Mouse (Mus musculus): ENCODE measurements around the gene Tmem189. TPM values are rescaled to one million over a fixed set of nuclear protein-coding genes. Genes with fewer than 3 reads are reported as not detected.
A peak's percentile ranks its signal among the peaks of the same experiment; 100 is the strongest.

The Tmem189 gene
- polyA plus RNA-seq (2015; fragmentation: Nextera tagmentation; extraction: Ambion mirVana): 37.1 and 39.3 TPM in 2 replicates

DNA sequence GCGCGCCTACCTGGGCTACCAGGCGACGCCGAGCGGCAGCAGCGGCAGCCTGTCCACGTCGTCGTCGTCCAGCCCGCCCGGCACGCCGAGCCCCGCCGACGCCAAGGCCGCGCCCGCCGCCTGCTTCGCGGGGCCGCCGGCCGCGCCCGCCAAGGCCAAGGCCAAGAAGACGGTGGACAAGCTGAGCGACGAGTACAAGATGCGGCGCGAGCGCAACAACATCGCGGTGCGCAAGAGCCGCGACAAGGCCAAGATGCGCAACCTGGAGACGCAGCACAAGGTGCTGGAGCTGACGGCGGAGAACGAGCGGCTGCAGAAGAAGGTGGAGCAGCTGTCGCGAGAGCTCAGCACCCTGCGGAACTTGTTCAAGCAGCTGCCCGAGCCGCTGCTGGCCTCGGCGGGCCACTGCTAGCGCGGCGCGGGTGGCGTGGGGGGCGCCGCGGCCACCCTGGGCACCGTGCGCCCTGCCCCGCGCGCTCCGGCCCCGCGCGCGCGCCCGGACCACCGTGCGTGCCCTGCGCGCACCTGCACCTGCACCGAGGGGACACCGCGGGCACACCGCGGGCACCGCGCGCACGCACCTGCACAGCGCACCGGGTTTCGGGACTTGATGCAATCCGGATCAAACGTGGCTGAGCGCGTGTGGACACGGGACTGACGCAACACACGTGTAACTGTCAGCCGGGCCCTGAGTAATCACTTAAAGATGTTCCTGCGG, at the start of gene Tmem189:
Gene Tmem189 (minus strand): TSS at position 322 of the 718 bp plus-strand sequence.
- Histone ChIP-seq H3K9me3 (ENCODE audit: control insufficient read depth, low read length) (no peaks in the 10 kb centered on the region), H3K36me3 (ENCODE audit: control insufficient read depth, insufficient read depth, low read length) (no peaks in the 10 kb centered on the region), H3K27me3 (replicated peaks; ENCODE audit: control insufficient read depth, insufficient read depth, low read length) (peaks cover 29% of the 10 kb centered on the region), H3K27ac (ENCODE audit: low read depth, low read length) (peak within 1 kb of the TSS; percentile 57; the same call in 1 of the 2 replicates), H3K4me3 (ENCODE audit: low read length) (peak within 1 kb of the TSS; percentile 72), H3K4me1 (ENCODE audit: control insufficient read depth, insufficient read depth, low read depth, low read length) (peaks cover 12% of the 10 kb centered on the region), H3K9ac (ENCODE audit: low read depth, low read length) (peak within 1 kb of the TSS; percentile 75), H3K4me2 (ENCODE audit: low read length) (peak within 1 kb of the TSS; percentile 93)
- 1% methylated on average over 82 of the region's 99 CpGs for WGBS
- peak; percentile 24; the same call in 1 of the 2 replicates for ATAC-seq

DNA sequence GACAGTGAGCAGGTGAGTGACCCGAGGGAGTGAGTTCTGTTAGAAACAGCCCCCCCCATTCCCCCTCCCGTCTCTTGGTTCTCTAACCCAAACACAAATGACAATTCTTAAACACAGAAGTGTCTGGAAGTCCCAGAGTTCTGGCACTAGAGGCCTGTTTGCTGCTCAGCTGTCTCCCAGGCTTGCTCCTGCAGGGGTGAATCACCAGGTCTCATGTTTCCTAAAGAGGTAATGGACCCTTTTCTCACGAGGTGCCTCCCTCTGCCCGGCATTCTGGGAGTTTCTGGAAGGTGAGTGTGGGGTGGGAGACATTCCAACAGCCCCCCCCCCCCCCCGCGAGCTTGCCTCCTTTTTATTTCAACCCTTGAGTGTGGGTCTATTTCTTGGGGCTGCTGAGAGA, 49.4 kb upstream of the Tmem189 start:
- no peak for ATAC-seq
- 49% methylated on average over 5 of the region's 6 CpGs for WGBS

DNA sequence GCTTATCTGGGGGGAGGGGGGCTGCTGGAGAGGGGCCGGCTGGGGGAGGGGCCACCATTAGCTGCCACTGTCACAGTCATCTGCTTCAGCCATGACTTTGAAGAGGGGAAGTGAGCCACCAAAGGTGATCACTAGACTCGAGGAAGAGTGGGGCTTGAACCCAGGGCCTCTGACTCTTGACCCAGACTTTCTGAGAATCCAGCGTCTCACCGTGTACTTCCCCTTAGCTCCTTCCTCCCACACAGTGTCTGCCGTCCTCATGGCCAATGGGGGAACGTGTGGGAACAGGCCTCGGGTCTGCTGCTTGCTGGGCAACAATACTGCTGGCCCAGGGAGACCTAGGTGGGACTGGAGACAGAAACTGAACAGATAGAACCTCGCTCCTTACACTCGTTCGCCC, 45.2 kb upstream of the Tmem189 start:
- H3K27ac ChIP-seq (ENCODE audit: low read depth, low read length): no peak overlapping the region
- ATAC-seq: no peak

More for the DNA sequence above, 49.4 kb upstream of the Tmem189 start:
- Histone ChIP-seq H3K27ac (ENCODE audit: low read depth, low read length) (no peak overlapping the region), H3K9ac (ENCODE audit: low read depth, low read length) (no peak overlapping the region), H3K4me1 (ENCODE audit: control insufficient read depth, insufficient read depth, low read depth, low read length) (no peaks in the 10 kb centered on the region; the same call in 1 of the 2 replicates), H3K4me3 (ENCODE audit: low read length) (no peak overlapping the region), H3K27me3 (replicated peaks; ENCODE audit: control insufficient read depth, insufficient read depth, low read length) (no peaks in the 10 kb centered on the region), H3K4me2 (ENCODE audit: low read length) (no peak overlapping the region), H3K36me3 (ENCODE audit: control insufficient read depth, insufficient read depth, low read length) (no peaks in the 10 kb centered on the region), H3K9me3 (ENCODE audit: control insufficient read depth, low read length) (no peaks in the 10 kb centered on the region)

DNA sequence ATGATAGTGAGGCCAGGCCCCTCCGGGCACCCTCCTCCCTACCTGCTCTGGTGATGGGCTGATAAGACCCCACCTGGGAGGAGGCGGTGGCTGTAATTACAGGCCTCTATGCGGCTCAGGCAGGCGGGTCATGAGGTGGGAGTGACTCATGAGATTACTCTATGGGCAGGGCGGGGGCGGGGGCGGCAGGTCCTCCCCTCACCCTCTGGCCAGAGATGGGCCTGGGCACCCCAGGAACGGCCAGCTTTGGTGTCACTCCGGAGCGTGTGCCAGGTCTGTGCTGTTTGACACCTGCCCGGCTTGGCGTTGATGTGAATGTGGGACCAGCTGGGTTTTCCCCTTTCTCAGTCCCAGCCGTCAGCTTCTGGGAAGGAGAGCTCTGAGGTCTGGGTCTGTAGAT, 41.5 kb upstream of the Tmem189 start:
- Histone ChIP-seq H3K27me3 (replicated peaks; ENCODE audit: control insufficient read depth, insufficient read depth, low read length) (no peaks in the 10 kb centered on the region), H3K4me1 (ENCODE audit: control insufficient read depth, insufficient read depth, low read depth, low read length) (no peaks in the 10 kb centered on the region; the same call in 1 of the 2 replicates), H3K27ac (ENCODE audit: low read depth, low read length) (no peak overlapping the region), H3K9ac (ENCODE audit: low read depth, low read length) (no peak overlapping the region), H3K36me3 (ENCODE audit: control insufficient read depth, insufficient read depth, low read length) (no peaks in the 10 kb centered on the region), H3K4me2 (ENCODE audit: low read length) (no peak overlapping the region), H3K9me3 (ENCODE audit: control insufficient read depth, low read length) (no peaks in the 10 kb centered on the region), H3K4me3 (ENCODE audit: low read length) (no peak overlapping the region)
- ATAC-seq: no peak
- 71% methylated on average over 13 of the region's 13 CpGs for WGBS

More for the DNA sequence above, 45.2 kb upstream of the Tmem189 start:
- H3K4me3 ChIP-seq (ENCODE audit: low read length): no peak overlapping the region
- H3K9ac ChIP-seq (ENCODE audit: low read depth, low read length): no peak overlapping the region
- H3K9me3 ChIP-seq (ENCODE audit: control insufficient read depth, low read length): no peaks in the 10 kb centered on the region
- WGBS: 75% methylated on average over 10 of the region's 10 CpGs
- H3K4me1 ChIP-seq (ENCODE audit: control insufficient read depth, insufficient read depth, low read depth, low read length): no peaks in the 10 kb centered on the region
- no peaks in the 10 kb centered on the region for H3K36me3 ChIP-seq (ENCODE audit: control insufficient read depth, insufficient read depth, low read length)
- no peaks in the 10 kb centered on the region for H3K27me3 ChIP-seq (replicated peaks; ENCODE audit: control insufficient read depth, insufficient read depth, low read length)
- no peak overlapping the region for H3K4me2 ChIP-seq (ENCODE audit: low read length)

DNA sequence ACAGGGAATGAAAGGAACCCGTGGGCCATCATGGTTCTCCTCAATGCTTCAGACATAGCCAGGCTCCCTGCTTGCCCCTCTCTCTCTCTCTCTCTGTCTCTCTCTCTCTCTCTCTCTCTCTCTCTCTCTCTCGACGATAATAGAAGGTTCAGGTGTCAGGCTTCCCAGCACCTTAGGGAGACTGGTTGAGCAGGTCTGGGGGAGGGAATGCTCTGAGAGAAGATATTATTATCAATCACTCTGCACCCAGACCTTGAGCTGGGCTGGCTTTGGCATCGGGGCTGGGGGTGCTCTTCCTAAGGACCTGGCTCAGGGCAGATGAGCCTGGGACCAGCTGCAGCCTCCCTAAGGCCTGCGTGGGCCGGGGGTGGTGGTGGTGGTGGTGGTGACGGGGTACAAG, 40.4 kb upstream of the Tmem189 start:
- WGBS: 83% methylated on average over 7 of the region's 7 CpGs
- ATAC-seq: no peak
- H3K9ac ChIP-seq (ENCODE audit: low read depth, low read length): no peak overlapping the region
- H3K36me3 ChIP-seq (ENCODE audit: control insufficient read depth, insufficient read depth, low read length): no peaks in the 10 kb centered on the region
- no peak overlapping the region for H3K27ac ChIP-seq (ENCODE audit: low read depth, low read length)
- H3K27me3 ChIP-seq (replicated peaks; ENCODE audit: control insufficient read depth, insufficient read depth, low read length): no peaks in the 10 kb centered on the region
- no peak overlapping the region for H3K4me3 ChIP-seq (ENCODE audit: low read length)
- H3K4me1 ChIP-seq (ENCODE audit: control insufficient read depth, insufficient read depth, low read depth, low read length): no peaks in the 10 kb centered on the region; the same call in 1 of the 2 replicates
- no peaks in the 10 kb centered on the region for H3K9me3 ChIP-seq (ENCODE audit: control insufficient read depth, low read length)
- no peak overlapping the region for H3K4me2 ChIP-seq (ENCODE audit: low read length)

DNA sequence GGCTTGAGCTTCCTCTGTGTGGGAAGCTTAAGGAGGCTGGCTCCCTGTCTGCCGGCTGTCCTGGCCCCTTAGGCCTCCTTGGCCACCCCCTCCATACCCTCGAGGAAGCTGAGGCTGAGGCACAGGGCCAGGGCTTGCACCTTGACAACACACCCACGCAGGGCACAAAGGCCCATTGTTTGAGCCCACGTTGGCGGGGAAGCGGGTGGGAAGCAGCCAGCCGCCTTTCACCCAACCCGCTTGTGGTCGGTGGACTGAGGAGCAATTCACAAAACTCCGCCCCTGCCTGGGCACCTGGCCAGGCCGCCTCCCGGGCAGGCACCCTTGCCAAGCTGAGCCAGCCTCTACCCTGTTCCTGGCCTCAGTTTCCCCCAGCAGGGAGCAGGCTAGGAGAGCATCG, 37.5 kb upstream of the Tmem189 start:
- Histone ChIP-seq H3K4me1 (ENCODE audit: control insufficient read depth, insufficient read depth, low read depth, low read length) (no peaks in the 10 kb centered on the region; the same call in 1 of the 2 replicates), H3K4me2 (ENCODE audit: low read length) (no peak overlapping the region), H3K36me3 (ENCODE audit: control insufficient read depth, insufficient read depth, low read length) (no peaks in the 10 kb centered on the region), H3K27ac (ENCODE audit: low read depth, low read length) (no peak overlapping the region), H3K9ac (ENCODE audit: low read depth, low read length) (no peak overlapping the region), H3K27me3 (replicated peaks; ENCODE audit: control insufficient read depth, insufficient read depth, low read length) (no peaks in the 10 kb centered on the region), H3K9me3 (ENCODE audit: control insufficient read depth, low read length) (no peaks in the 10 kb centered on the region), H3K4me3 (ENCODE audit: low read length) (no peak overlapping the region)
- WGBS: 40% methylated on average over 13 of the region's 13 CpGs
- ATAC-seq: peak; percentile 85

DNA sequence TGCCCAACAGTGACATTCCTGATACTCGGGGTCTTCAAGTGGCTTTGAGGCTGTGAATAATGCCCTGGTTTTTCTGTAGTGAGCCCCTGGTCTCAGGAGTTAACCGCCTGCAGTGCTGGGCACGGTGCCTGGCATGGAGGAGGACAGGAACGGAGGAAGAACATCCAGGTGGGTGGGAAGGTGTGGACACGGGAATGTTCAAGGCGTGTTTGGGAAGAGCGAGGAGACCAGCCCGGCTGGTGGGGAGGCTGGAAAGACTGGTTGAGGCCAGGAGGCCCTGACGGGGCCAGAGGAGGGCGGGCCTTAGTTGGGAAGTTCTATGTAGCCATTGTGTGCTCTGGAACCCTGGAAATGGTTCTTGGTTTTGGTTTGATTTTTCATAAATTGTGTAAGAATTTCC, 36.3 kb upstream of the Tmem189 start:
- H3K27ac ChIP-seq (ENCODE audit: low read depth, low read length): no peak overlapping the region
- no peaks in the 10 kb centered on the region for H3K27me3 ChIP-seq (replicated peaks; ENCODE audit: control insufficient read depth, insufficient read depth, low read length)
- no peaks in the 10 kb centered on the region; the same call in 1 of the 2 replicates for H3K4me1 ChIP-seq (ENCODE audit: control insufficient read depth, insufficient read depth, low read depth, low read length)
- 92% methylated on average over 10 of the region's 10 CpGs for WGBS
- H3K36me3 ChIP-seq (ENCODE audit: control insufficient read depth, insufficient read depth, low read length): no peaks in the 10 kb centered on the region
- H3K4me2 ChIP-seq (ENCODE audit: low read length): no peak overlapping the region
- H3K9me3 ChIP-seq (ENCODE audit: control insufficient read depth, low read length): no peaks in the 10 kb centered on the region
- H3K9ac ChIP-seq (ENCODE audit: low read depth, low read length): no peak overlapping the region
- no peak for ATAC-seq
- H3K4me3 ChIP-seq (ENCODE audit: low read length): no peak overlapping the region

DNA sequence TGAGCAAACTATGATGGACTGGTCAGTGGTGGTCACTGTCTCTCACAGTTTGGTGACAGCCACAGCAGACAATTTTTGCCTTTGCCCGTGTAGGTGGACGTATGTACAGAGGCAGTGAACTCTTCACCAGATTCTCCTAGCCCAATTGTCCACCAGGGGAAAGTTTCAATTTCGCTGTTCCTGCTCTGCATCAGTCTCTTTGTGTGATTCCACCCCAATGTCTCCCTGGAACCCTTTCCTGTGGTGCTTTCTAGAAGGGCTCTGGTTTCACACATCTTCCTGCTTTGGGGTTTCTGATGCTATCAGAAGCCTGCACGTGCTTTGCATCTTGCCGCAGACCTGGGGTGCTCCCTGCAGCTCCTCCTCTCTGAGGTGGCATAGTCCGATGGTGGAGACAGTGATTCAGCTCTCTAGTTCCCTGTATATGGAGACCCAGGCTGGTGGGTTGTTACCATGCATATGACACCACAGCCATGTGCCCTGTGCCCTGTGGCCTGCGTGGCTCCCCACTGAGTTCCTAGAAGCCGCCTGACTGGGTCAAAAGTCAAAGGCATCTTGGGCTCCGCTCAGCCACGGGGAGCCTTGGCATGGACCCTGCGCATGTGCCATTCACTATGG, 34.1 kb upstream of the Tmem189 start:
- Histone ChIP-seq H3K9ac (ENCODE audit: low read depth, low read length) (no peak overlapping the region), H3K36me3 (ENCODE audit: control insufficient read depth, insufficient read depth, low read length) (no peaks in the 10 kb centered on the region), H3K4me1 (ENCODE audit: control insufficient read depth, insufficient read depth, low read depth, low read length) (no peaks in the 10 kb centered on the region; the same call in 1 of the 2 replicates), H3K9me3 (ENCODE audit: control insufficient read depth, low read length) (no peaks in the 10 kb centered on the region), H3K4me2 (ENCODE audit: low read length) (no peak overlapping the region), H3K4me3 (ENCODE audit: low read length) (no peak overlapping the region), H3K27ac (ENCODE audit: low read depth, low read length) (no peak overlapping the region), H3K27me3 (replicated peaks; ENCODE audit: control insufficient read depth, insufficient read depth, low read length) (no peaks in the 10 kb centered on the region)
- WGBS: 81% methylated on average over 11 of the region's 11 CpGs
- ATAC-seq: no peak

DNA sequence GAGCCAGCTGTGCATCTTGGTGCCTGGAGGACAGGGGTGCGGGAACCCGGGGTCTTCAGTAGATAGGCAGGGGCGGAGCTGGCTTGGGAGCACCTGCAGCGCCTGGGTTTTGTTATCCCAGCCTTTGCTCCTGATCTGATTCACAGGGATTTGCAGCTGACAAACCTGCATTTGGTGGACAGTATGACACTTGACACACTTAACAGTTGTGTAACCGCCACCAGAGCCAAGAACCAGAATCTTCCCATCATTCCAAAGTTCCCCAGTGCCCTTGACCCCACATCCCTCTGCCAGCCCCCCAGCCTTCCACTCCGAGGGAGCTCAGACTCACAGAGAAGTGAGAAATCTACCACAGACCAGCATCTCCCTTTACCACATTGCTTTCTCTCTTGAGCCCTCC, 32.9 kb upstream of the Tmem189 start:
- no peak overlapping the region; the same call in 1 of the 2 replicates for H3K9ac ChIP-seq (ENCODE audit: low read depth, low read length)
- H3K4me2 ChIP-seq (ENCODE audit: low read length): no peak overlapping the region
- no peaks in the 10 kb centered on the region for H3K36me3 ChIP-seq (ENCODE audit: control insufficient read depth, insufficient read depth, low read length)
- H3K9me3 ChIP-seq (ENCODE audit: control insufficient read depth, low read length): no peaks in the 10 kb centered on the region
- H3K4me1 ChIP-seq (ENCODE audit: control insufficient read depth, insufficient read depth, low read depth, low read length): no peaks in the 10 kb centered on the region; the same call in 1 of the 2 replicates
- no peak overlapping the region for H3K4me3 ChIP-seq (ENCODE audit: low read length)
- WGBS: 73% methylated on average over 6 of the region's 6 CpGs
- ATAC-seq: no peak
- no peaks in the 10 kb centered on the region for H3K27me3 ChIP-seq (replicated peaks; ENCODE audit: control insufficient read depth, insufficient read depth, low read length)
- H3K27ac ChIP-seq (ENCODE audit: low read depth, low read length): no peak overlapping the region

Data from hindbrain, embryonic 16.5 days (tissue).